Mouse (Mus musculus) lung, adult 2 months (tissue): ENCODE data around the gene Wbp1.

ENCODE experiments used
- CTCF ChIP-seq: fragments of 200-500 bp; IDR thresholded peaks from 2 replicates; pipeline ENCODE4 v1.5.1; 2011; ENCODE audit warnings: mild to moderate bottlenecking, low read length, control low read depth; ENCODE audit not compliant: insufficient read depth
- POLR2A ChIP-seq: fragments of 200-500 bp; IDR thresholded peaks from 2 replicates; pipeline ENCODE4 v1.6.1; 2011; ENCODE audit warnings: low read depth, mild to moderate bottlenecking, control low read depth, low read length, borderline replicate concordance; ENCODE audit errors: extremely low read depth

- no peak for TF ChIP-seq CTCF
- TF ChIP-seq POLR2A = no peak
These were observed 20.3 kb upstream of the Wbp1 start for GRCm38 (mm10) chr6:83141636-83142035.
